Mouse (Mus musculus): ENCODE data around the gene Wbp2.

Wbp2 gene

DNA sequence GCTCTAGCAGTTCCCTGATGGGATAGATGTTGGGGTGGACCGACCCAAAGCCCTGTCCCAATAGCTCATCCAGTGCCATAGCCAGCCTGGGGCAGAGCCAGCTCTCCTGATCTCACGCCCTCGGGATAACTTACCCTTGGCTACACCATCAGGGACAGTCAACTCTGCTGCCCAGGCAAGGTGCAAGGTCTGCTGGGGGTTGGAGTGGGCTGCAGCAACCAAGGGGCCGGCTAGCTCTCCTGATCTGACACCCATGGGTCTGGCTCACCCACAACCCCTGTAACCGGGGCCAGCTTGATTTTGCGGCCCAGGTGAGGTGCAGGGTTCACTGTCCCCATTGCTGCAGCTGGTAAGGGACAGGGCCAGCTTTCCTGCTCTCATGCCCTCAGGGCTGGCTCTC, 4.8 kb upstream of the Wbp2 start:
- no peak for DNase-seq (ENCODE audit: low read depth, low spot score)

DNA sequence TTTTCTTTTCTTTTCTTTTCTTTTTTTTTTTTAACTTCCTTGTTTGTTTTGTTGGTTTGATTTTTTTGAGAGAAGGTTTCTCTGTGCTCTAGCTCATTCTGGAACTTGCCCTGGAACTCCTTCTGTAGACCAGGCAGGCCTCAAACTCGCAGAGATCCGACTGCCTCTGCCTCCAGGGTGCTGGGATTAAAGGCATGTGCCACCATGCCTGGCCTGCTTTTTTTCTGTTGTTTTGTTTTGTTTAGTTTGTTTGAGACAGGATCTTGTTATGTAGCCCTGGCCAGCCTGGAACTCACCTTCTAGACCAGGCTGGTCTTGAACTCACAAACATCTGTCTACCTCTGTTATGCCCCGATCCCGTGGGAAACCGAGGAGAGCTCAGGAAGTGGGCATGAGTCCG, 2.8 kb upstream of the Wbp2 start:
- no peak for DNase-seq (ENCODE audit: low read depth, low spot score)

DNA sequence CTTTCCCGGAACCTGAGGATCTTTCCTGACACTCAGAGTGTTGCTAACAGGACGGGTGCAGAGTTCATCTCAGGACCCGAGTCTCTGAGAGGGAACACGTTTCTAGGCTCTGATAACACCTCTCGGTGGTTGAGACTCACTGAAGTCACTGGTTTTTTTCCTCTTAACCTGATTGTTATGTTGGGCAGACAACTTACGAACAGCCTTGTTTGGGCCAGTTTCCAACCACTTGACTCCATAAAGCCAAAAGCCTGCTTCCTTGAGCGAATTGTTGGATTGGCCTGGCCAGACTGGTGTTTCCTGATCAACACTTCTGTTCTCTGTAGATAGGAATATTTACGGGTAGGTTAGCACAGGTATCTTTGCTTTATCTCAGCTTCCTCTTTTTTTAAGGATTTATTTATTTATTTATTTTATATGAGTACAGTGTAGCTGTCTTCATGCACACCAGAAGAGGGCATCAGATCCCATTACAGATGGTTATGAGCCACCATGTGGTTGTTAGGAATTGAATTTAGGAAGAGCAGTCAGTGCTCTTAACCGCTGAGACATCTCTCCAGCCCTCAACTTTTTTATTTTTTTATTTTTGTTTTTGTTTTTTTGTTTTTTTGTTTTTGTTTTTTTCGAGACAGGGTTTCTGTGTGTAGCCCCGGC, 2.1 kb upstream of the Wbp2 start:
- DNase-seq (ENCODE audit: low read depth, low spot score), result no peak

DNA sequence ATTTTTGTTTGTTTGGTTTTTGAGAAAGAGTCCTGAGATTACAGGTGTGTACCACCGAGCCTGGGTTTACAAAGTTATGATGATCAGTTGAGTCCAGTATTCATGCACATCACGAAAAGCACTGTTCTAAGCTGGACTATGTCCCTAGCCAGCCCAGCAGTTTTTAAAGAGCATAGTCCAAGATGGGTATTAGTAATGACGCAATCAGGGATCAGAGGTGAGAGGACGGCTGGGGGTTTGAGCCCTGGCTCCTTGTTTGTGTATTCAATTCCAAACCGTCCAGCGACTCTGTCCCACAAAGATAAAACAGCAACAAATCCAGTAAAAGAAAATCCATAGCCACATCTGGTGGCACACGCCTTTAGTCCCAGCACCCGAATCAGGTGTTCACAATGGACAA, 1.4 kb upstream of the Wbp2 start:
- no peak for DNase-seq (ENCODE audit: low read depth, low spot score)

DNA sequence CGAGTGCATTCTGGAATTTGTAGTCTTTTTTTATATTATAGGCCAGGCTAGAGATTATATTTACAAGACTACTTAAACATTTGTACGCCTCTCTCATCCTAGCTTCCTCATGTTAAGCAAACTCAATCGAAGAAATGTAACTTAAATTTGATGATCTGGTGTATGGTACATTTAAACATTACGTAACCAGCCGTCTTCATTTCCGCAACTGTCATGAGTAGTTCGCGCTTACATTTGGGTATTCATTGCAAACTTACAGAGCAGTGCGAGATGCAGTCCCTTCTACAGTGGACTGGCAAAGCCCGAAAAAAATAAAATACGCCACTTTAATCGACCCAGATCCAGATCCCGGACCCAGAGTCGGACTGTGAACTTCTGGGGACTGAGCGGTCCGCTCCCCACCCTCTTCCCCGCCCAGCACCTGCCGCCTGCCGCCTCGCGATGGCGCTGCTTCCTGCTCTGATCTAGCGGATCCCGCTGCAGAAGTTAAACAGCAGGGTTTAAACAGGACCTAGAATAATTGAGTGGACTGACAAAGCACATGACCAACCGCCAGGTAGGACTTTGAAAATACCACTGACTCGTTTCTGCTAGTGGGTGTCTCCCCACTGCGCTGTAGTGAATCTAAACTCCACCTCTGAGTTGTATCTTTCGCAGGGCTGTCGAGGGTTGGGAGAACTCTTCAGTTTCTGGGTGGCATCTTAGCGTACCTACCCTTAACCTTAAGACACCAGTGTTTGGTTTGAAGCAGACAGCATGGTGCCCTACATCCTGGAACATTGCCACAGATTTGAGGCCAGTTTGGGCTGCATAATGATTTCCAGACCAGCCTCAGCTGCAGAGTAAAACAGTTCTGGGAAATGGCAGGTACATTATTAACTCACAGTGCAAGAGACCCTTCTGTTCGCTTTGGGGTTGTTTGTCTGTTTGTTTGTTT, 667 bp upstream of the Wbp2 start:
- peak; percentile 86 for DNase-seq (ENCODE audit: low read depth, low spot score)

DNA sequence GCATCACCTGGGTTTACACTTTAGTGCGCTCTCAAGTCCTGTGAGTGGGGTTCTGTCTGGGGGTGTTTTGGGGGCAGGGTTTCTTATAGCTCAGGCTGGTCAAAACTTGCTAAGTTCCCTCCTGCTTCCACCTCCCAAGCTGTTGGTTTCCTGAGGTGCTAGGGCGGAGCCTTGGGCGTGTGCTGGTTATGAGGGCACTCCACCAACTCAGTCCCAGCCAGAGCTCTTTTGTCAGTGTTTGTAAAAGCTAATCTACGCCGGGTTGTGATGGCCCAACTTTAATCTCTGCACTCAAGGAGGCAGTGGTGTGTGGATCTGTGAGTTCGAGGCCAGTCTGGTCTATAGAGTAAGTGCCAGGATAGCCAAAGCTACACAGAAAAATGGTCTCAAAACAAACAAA, 2.6 kb downstream of the Wbp2 start:
- DNase-seq (ENCODE audit: low read depth, low spot score), result no peak

DNA sequence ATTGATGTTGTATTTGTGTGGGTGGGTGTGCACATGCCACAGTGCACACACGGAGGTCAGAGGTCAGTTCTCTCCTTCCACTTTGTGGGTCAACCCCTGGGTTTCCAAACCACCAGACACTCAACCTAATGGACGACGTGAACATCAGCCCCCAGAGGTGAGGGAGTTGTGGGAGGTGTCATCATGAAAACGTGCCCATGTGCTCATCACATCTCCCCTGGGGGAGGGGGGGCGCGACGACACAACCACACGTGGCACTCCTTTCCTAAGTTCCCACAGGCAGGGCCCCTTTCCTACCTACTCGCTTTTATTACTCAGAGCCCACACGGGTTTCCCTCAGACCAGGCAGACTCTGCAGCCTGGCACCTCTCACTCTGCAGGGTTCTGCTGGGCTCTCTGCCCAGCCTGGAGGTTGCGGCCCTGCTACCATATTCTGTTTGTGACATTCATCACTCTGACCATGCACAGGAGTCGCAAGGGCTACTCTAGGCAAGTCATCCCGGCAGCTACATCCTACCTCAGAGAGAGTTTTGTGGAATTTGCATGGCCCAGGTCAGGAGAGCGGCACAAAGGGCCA, 3.6 kb downstream of the Wbp2 start:
- DNase-seq (ENCODE audit: low read depth, low spot score), result no peak

DNA sequence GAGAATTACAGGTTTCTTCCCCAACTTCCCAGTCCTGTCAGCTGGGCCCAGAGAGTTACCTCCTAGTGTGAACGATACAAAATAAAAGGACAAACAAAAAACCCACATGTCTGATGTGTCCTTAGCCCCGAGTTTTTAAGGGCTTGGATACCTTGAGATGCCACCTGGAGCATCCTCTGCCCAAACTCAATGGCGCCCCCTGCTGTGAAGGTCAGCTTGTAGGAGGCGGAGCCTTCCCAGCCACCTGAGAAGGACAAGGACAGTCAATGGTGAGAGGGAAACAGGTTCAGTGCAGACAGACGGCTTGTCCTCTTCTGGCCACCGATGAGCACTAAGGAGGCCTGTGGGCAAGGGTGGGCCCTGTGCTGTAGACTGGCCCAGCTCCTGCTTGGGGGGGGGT, 5.7 kb downstream of the Wbp2 start:
- DNase-seq (ENCODE audit: low read depth, low spot score), result no peak

DNA sequence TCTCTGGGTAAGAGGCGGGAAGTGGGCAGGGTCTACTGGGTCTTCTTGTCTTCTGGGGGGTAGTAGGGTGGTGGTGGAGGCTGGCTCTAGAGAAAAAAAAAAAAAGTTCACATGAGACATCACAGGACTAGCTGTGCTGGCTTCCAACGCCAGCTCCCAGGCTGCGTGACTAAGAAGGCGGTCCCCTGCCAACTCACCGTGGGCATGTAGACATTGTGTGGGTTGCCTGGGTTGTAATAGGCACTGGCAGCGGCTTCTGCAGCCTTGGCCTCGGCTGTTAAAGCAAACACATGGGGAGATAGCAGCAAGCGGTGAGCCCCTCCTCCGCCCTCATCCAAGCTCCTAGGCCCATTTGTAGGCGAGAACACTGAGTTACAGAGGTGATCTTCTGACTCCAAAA, 7.3 kb downstream of the Wbp2 start:
- no peak for DNase-seq (ENCODE audit: low read depth, low spot score)

DNA sequence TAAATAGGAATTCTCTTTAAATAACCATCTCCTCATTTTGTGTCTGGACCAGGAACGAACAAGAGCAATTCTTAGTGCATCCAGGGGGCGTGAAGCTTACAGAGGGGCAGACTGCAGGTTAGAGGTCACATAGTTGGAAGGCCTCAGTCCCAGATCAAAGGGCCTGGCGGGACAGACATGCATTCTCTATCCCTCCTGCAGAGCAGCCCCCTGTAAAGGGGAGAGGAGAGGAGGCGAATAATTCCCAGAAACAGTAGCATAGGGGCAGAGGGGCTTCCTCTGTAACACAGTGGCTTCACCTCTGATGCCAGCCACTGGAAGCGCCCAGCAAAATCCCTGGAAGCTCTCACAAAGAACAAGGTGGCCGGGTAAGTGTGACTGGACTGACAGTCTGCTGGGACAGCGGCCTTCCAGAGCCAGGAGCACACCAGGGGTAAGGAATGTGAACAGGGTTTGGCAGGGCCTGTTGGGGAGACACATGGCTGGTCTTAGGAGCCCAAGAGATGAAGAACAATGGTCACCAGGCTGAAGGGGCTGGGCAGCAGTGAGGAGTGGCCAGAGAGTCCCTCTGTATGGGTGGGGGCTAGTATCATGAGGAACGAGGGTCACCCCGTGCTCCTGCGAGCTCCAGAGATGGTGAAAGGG, 8.0 kb downstream of the Wbp2 start:
- DNase-seq (ENCODE audit: low read depth, low spot score), result no peak

DNA sequence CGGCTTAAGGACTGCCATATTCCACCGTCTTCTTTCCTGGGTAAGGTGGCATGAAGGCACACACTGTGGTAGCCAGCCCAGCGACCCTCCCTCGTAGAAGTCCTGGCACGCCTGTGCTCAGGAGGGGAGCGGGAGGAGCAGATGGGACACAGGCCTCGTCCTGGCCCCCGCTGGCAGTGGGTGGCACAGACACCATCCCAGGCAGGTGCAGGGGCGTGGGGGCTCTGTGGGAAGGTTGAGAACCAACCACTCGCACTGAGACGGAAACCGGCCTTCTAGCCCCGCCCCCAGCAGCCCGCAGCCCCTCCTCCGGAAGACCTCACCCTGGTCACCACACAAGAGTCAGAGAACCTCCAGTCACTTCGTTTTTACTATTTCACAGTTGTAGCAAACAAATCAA, 8.6 kb downstream of the Wbp2 start:
- no peak for DNase-seq (ENCODE audit: low read depth, low spot score)

DNA sequence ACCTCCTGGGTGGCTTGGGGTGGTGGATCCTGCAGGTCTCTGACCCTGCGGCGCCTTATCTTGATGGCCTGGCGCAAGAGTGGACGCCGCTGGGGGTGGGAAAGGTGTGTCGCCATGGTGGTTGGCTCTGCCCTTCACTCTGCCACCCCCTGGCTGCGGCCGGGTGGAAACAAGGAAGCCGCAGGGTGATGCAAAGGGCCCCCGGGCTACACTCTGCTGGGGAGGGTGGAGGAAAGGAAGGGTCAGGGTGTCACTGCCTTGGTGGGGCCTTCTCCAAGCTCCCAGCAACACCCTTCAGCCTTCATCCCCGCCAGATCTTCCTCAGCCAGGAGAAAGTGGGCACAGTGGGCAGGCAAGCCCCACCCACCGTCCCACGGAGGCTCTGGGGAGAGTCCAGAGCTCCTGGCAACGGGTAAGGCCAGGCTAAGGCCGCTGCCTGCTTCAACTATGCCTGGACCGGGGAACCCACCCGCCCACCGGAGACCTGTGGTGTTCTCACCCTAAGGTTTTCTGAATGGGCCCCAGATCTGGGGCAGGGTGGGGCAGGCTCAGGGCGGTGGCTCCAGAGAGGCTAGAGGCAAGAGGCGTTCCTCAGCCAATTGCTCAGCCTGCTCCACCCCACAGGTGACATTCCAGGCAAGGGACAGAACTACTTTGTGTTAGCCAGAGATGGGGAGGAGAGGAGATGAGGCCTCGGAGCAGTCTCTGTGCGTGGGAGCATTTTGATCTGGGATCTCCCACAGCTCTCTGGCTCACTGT, 9.2 kb downstream of the Wbp2 start, which contains the start of gene Unc13d:
TSS of gene Unc13d (minus strand) at position 516 of the 759 bp plus-strand sequence.
- DNase-seq (ENCODE audit: low read depth, low spot score), result no peak

DNA sequence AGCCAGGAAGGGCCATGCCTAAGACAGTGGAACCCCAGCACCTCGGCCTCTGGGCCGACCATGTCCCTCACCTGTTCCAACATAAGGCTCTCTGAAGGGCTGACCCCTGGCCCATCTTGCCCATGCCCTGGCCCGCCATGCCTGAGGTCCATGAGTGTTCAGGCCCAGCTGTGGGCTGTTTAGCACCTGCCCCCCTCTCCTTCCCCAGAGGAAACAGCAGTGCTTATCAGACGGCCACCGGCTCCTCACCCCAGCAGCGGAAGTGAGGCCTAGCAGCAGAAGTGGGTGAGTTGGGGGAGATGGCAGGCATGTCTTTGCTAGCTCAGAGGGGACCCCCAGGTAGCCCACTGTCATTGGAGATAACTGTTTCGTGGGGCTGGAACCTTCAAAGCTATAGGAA, 10.0 kb downstream of the Wbp2 start:
- DNase-seq (ENCODE audit: low read depth, low spot score), result no peak

DNA sequence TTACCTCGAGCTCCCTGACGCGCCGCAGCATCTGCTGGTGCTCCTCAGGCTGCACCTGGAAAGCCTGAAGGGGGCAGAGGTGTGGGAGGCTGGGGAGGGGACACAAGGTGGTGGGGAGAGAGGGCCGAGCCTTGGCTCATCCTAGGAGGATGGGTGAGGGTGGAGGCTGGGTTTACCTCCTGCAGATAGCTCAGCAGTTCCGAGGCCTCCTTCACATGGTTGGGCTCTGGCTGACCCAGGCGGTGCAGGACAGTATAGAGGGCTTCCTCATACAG, 10.6 kb downstream of the Wbp2 start:
- DNase-seq (ENCODE audit: low read depth, low spot score), result no peak

DNA sequence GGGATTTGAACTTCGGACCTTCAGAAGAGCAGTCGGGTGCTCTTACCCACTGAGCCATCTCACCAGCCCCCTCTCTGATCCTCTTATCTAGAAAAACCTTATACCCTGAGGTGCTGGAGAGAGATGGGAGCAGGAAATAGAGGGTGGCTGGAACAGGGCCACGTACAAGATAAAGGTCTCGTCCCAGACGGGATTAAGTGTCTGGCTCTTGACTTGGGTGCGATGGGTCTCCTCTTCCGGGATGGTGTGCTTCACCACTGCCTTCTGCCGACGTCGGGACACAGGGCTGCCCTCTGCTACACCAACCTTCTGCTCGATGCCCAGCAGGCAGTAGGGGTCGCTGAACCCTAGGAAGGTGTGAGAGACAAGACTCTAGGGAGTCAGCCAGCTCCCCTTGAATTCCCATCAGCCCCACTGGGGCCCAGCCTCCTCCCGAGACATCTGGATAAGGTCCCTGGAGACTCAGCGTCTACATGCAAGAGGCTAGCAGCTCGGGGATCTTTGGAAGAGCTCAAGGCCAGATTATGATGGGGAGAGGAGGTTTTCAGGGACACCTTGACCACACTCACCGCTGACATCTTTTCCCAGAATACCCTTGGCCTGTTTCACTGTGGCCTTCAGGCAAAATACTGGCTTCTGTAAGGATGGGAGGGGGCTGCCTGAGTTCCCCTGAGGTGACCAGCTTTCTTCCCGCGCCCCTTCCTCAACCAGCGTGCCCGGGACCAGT, 11.1 kb downstream of the Wbp2 start:
- DNase-seq (ENCODE audit: low read depth, low spot score), result no peak

DNA sequence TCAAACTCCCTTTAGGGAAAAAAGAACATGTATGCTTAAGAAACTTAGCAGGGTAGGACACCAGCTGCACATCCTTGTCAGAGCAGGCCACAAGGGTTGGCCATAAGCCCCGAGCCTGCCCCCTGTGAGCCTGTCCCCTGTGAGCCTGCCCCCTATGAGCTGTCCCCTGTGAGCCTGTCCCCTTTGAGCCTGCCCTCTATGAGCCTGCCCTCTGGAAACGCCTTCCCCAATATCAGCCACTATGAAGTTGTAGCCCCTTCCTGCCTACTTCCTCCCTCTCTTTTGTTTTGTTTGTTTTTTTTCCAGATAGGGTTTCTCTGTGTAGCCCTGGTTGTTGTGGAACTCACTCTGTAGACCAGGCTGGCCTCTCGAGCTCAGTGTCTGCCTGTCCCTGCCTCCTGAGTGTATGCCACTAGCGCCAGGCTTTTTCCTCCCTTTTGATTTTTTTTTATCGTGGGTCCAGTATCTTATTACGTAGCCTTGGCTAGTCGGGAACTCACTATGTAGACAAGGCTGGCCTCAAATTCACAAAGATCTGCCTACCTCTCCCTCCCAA, 12.3 kb downstream of the Wbp2 start:
- no peak for DNase-seq (ENCODE audit: low read depth, low spot score)

DNA sequence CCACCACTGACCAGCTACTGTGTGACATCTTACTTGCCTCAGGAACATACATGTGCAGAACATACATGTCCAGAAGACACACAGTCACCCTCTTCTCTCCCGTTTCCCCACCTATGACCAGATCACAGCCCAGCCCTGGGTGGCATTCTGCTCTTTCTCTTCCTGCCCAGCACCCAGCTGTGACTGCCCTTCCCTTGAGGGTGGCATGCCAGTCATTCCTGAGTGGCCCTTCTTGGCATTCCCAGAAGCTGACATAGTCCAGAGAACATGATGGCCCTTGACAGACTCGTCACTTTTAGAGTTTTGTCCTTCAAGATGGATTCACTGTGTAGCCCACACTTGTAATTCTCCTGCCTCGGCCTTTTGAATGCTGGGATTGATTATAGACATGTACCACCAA, 14.2 kb downstream of the Wbp2 start:
- no peak for DNase-seq (ENCODE audit: low read depth, low spot score)

DNA sequence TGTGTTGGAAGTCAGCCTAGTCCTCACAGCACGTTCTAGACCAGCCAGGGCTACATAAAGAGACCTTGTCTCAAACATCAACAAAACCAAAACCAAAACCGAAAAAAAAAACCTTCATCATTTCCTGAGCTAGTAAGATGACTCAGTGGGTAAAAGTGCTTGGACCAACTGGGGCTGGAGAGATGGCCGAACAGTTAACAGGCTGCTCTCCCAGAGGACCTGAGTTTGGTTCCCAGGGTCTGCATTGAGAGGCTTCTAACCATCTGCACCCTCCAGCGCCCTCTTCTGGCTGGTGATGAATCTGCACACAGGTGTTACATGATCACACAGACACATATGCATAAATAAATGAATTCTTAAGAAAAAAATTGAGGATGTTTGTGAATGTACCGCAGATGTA, 15.3 kb downstream of the Wbp2 start:
- no peak for DNase-seq (ENCODE audit: low read depth, low spot score)

DNA sequence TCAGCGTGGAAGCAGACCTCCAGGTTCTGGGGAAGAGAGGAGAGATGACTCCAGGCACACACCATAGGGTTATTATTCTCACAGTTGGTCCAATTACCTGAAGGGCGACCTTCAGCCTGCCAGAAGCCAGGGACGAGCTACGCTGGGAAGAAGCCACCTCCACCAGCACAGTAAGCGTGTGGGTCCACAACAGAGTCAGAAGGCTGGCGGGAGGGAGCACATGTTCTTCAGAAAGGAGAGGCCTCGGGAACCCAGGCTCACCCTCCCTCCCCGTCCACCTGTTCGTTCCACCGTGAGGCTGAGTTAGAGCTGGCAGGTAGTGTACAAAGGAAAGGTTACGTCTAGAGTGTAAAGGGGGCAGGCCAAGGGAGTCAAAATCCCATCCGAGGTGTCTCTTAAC, 21.4 kb downstream of the Wbp2 start:
- DNase-seq (ENCODE audit: low read depth, low spot score), result no peak

DNA sequence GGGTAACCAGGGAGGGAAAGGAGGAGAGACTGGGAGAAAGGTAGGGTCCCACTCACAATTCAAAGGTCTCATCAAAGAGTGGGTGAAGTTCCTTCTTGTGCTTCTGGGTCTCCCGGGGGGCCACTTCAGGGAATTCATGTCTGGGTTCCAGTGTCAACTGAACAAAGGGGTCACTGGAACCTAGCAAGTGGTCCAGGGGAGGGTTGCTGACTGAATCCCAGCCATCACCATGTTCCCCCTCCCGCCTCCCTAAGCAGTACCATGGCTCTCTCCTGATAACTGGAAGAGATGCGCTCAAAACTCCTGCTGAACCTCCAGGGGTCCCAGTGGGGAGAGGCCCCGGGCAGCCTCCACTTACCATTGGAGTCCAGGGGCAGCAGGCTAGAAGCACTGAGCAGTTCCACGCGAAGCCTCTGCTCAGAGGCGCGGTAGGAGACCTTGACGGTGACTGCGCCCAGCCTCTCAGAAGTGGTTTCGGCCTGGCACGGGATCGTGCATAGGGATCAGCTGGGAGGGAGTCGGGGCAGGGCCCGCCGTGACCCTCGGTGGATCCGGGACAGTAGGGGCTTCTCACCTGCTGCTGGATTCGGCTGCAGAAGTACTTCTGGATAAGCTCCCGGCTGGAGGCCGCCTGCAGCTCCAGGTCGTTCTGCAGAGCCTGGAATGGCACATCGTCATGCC, 22.5 kb downstream of the Wbp2 start:
- no peak for DNase-seq (ENCODE audit: low read depth, low spot score)
